Mouse (Mus musculus): ENCODE results near the gene Sec14l4. TPM values are rescaled to one million over a fixed set of nuclear protein-coding genes. Genes with fewer than 3 reads are reported as not detected.

The Sec14l4 gene
- total RNA-seq, 2 experiments from 2014 or later, result not detected

GRCm38 (mm10) chr11:4027066-4027465, 4.2 kb upstream of the Sec14l4 start:
- no peak for ATAC-seq (ENCODE audit: poor library complexity, severe bottlenecking)

GRCm38 (mm10) chr11:4027561-4028334, 3.5 kb upstream of the Sec14l4 start:
- ATAC-seq (ENCODE audit: poor library complexity, severe bottlenecking), result no peak

GRCm38 (mm10) chr11:4029343-4029742, 1.9 kb upstream of the Sec14l4 start:
- no peak for ATAC-seq (ENCODE audit: poor library complexity, severe bottlenecking)

- ATAC-seq (ENCODE audit: poor library complexity, severe bottlenecking), result no peak
Measured at GRCm38 (mm10) chr11:4031961-4032360, 699 bp downstream of the Sec14l4 start.

- ATAC-seq (ENCODE audit: poor library complexity, severe bottlenecking), result no peak
Measured at GRCm38 (mm10) chr11:4033471-4033870, 2.2 kb downstream of the Sec14l4 start.

- no peak for ATAC-seq (ENCODE audit: poor library complexity, severe bottlenecking)
Measured at GRCm38 (mm10) chr11:4034169-4034568, 2.9 kb downstream of the Sec14l4 start.

GRCm38 (mm10) chr11:4035116-4035892, 4.0 kb downstream of the Sec14l4 start:
- ATAC-seq (ENCODE audit: poor library complexity, severe bottlenecking), result no peak

GRCm38 (mm10) chr11:4035916-4036315, 4.7 kb downstream of the Sec14l4 start:
- no peak for ATAC-seq (ENCODE audit: poor library complexity, severe bottlenecking)

- no peak for ATAC-seq (ENCODE audit: poor library complexity, severe bottlenecking)
Measured at GRCm38 (mm10) chr11:4036365-4037084, 5.3 kb downstream of the Sec14l4 start.

GRCm38 (mm10) chr11:4039951-4040350, 8.7 kb downstream of the Sec14l4 start:
- ATAC-seq (ENCODE audit: poor library complexity, severe bottlenecking), result no peak

- ATAC-seq (ENCODE audit: poor library complexity, severe bottlenecking), result no peak
Measured at GRCm38 (mm10) chr11:4041123-4041625, 9.9 kb downstream of the Sec14l4 start.

GRCm38 (mm10) chr11:4043081-4043480, 11.8 kb downstream of the Sec14l4 start:
- no peak for ATAC-seq (ENCODE audit: poor library complexity, severe bottlenecking)

GRCm38 (mm10) chr11:4046526-4046925, 15.3 kb downstream of the Sec14l4 start:
- no peak for ATAC-seq (ENCODE audit: poor library complexity, severe bottlenecking)

GRCm38 (mm10) chr11:4047766-4048165, 16.5 kb downstream of the Sec14l4 start:
- no peak for ATAC-seq (ENCODE audit: poor library complexity, severe bottlenecking)

GRCm38 (mm10) chr11:4048438-4048837, 17.2 kb downstream of the Sec14l4 start:
- ATAC-seq (ENCODE audit: poor library complexity, severe bottlenecking), result no peak

- peak; percentile 64 for ATAC-seq (ENCODE audit: poor library complexity, severe bottlenecking)
Measured at GRCm38 (mm10) chr11:4053586-4053985, 22.3 kb downstream of the Sec14l4 start.

- ATAC-seq (ENCODE audit: poor library complexity, severe bottlenecking), result no peak
Measured at GRCm38 (mm10) chr11:4060866-4061575, 29.8 kb downstream of the Sec14l4 start.

GRCm38 (mm10) chr11:4062523-4062922, 31.3 kb downstream of the Sec14l4 start:
- ATAC-seq (ENCODE audit: poor library complexity, severe bottlenecking), result no peak

GRCm38 (mm10) chr11:4062981-4063380, 31.7 kb downstream of the Sec14l4 start:
- no peak for ATAC-seq (ENCODE audit: poor library complexity, severe bottlenecking)

GRCm38 (mm10) chr11:4064627-4065122, 33.4 kb downstream of the Sec14l4 start, which contains the start of gene Sec14l3:
Sec14l3 (plus strand) TSS chr11:4064841.
- no peak for ATAC-seq (ENCODE audit: poor library complexity, severe bottlenecking)
